Mouse (Mus musculus) liver, embryonic 11.5 days (tissue): ENCODE measurements around the gene Tspan9. TPM values are rescaled to one million over a fixed set of nuclear protein-coding genes. Genes with fewer than 3 reads are reported as not detected.

ENCODE experiments used
- ATAC-seq: fragments of 200-750 bp; cut with Nextera tagmentation; replicated peaks from 2 replicates; pipeline ENCODE4 v1.8.0; 2017; ENCODE audit warnings: moderate number of reproducible peaks, mild to moderate bottlenecking, moderate TSS enrichment, moderate library complexity; ENCODE audit not compliant: low FRiP score
- DNase-seq: peaks from one replicate; pipeline ENCODE4 v3.0.0-alpha.2; 2017; ENCODE audit warnings: low spot score
- H3K27ac ChIP-seq: fragments of 300-500 bp; sonication (generic); 2 replicates; pipeline ENCODE4 v1.5.1; 2014; ENCODE audit warnings: mild to moderate bottlenecking, low read depth, low read length, control low read depth
- H3K27me3 ChIP-seq: fragments of 300-500 bp; sonication (generic); replicated peaks from 2 replicates; pipeline ENCODE4 v1.6.1; 2014; ENCODE audit warnings: low read length, mixed read lengths; ENCODE audit not compliant: control insufficient read depth, insufficient read depth
- H3K36me3 ChIP-seq: fragments of 300-500 bp; sonication (generic); 2 replicates; pipeline ENCODE4 v1.6.1; 2014; ENCODE audit warnings: mild to moderate bottlenecking, low read length, moderate library complexity, mixed read lengths; ENCODE audit not compliant: control insufficient read depth, insufficient read depth
- H3K4me1 ChIP-seq: fragments of 300-500 bp; sonication (generic); replicated peaks from 2 replicates; pipeline ENCODE4 v1.6.1; 2014; ENCODE audit warnings: low read length, mixed read lengths; ENCODE audit not compliant: control insufficient read depth, insufficient read depth
- H3K4me2 ChIP-seq: fragments of 300-500 bp; sonication (generic); 2 replicates; pipeline ENCODE4 v1.6.1; 2014; ENCODE audit warnings: mild to moderate bottlenecking, control low read depth, moderate library complexity
- H3K4me3 ChIP-seq: fragments of 300-500 bp; sonication (generic); 2 replicates; pipeline ENCODE4 v1.5.1; 2014; ENCODE audit warnings: low read depth, low read length, control low read depth
- H3K9ac ChIP-seq: fragments of 300-500 bp; sonication (generic); 2 replicates; pipeline ENCODE4 v1.6.1; 2014; ENCODE audit warnings: low read depth, low read length, control low read depth
- H3K9me3 ChIP-seq: fragments of 300-500 bp; sonication (generic); 2 replicates; pipeline ENCODE4 v1.6.1; 2016; ENCODE audit warnings: low read length, inconsistent platforms, mixed read lengths; ENCODE audit not compliant: control insufficient read depth
- WGBS: fragments of 180-500 bp; shearing (Covaris S2); extraction: QIAGEN DNeasy Blood & Tissue Kit; methylation state at CpG from one replicate; pipeline ENCODE4 v1.1.7; 2014; 5-methylcytosine and 5-hydroxymethylcytosine counted together
- polyA plus RNA-seq: library from polyadenylated mRNA; unstranded; fragments of >200 nt; fragmentation: Nextera tagmentation; extraction: Ambion mirVana; gene quantifications from 2 replicates; pipeline ENCODE4 v1.2.1, GENCODE M21; 2014

The Tspan9 gene
- polyA plus RNA-seq, 1 experiment from 2014 or later: 46.3 TPM

GRCm38 (mm10) chr6:128035250-128035929 lies 108.0 kb downstream of the Tspan9 start:
- no peaks in the 10 kb centered on the region for H3K36me3 ChIP-seq
- H3K27ac ChIP-seq: no peak overlapping the region
- H3K4me3 ChIP-seq: peak overlapping the region; percentile 53
- DNase-seq (no peak), ATAC-seq (peak; percentile 9; the same call in 1 of the 2 replicates)
- H3K27me3 ChIP-seq: peaks cover 44% of the 10 kb centered on the region
- 2% methylated on average over 33 of the region's 36 CpGs for WGBS
- peak overlapping the region; percentile 38; the same call in 1 of the 2 replicates for H3K9ac ChIP-seq
- peak overlapping the region; percentile 85 for H3K4me2 ChIP-seq
- H3K4me1 ChIP-seq: peaks cover 11% of the 10 kb centered on the region; the same call in 1 of the 2 replicates
- H3K9me3 ChIP-seq: no peaks in the 10 kb centered on the region

- H3K9ac ChIP-seq: peak overlapping the region; percentile 22; the same call in 1 of the 2 replicates
- peaks cover 44% of the 10 kb centered on the region for H3K27me3 ChIP-seq
- H3K36me3 ChIP-seq: no peaks in the 10 kb centered on the region
- 1% methylated on average over 78 of the region's 80 CpGs for WGBS
- no peaks in the 10 kb centered on the region for H3K9me3 ChIP-seq
- no peak overlapping the region for H3K27ac ChIP-seq
- ATAC-seq (peak; percentile 42), DNase-seq (peak; percentile 77)
- H3K4me1 ChIP-seq: peaks cover 11% of the 10 kb centered on the region; the same call in 1 of the 2 replicates
- peak overlapping the region; percentile 85 for H3K4me2 ChIP-seq
- H3K4me3 ChIP-seq: peak overlapping the region; percentile 53
Observed at GRCm38 (mm10) chr6:128034317-128035249, 108.8 kb downstream of the Tspan9 start.

GRCm38 (mm10) chr6:128033868-128034250 lies 109.5 kb downstream of the Tspan9 start:
- H3K36me3 ChIP-seq: no peaks in the 10 kb centered on the region
- no peak overlapping the region for H3K9ac ChIP-seq
- ATAC-seq (no peak), DNase-seq (no peak)
- no peak overlapping the region for H3K27ac ChIP-seq
- peak overlapping the region; percentile 53 for H3K4me3 ChIP-seq
- peak overlapping the region; percentile 85 for H3K4me2 ChIP-seq
- peaks cover 11% of the 10 kb centered on the region; the same call in 1 of the 2 replicates for H3K4me1 ChIP-seq
- H3K9me3 ChIP-seq: no peaks in the 10 kb centered on the region
- peaks cover 44% of the 10 kb centered on the region for H3K27me3 ChIP-seq
- 7% methylated on average over 4 of the region's 4 CpGs for WGBS

GRCm38 (mm10) chr6:128033172-128033867 lies 110.1 kb downstream of the Tspan9 start:
- Histone ChIP-seq H3K36me3 (no peaks in the 10 kb centered on the region), H3K9ac (no peak overlapping the region), H3K27me3 (peaks cover 44% of the 10 kb centered on the region), H3K4me2 (peak overlapping the region; percentile 85; the same call in 1 of the 2 replicates), H3K4me1 (peaks cover 11% of the 10 kb centered on the region; the same call in 1 of the 2 replicates), H3K4me3 (no peak overlapping the region), H3K27ac (no peak overlapping the region), H3K9me3 (no peaks in the 10 kb centered on the region)
- ATAC-seq (no peak), DNase-seq (no peak)
- WGBS: 51% methylated on average over 11 of the region's 11 CpGs

- ATAC-seq (no peak), DNase-seq (peak; percentile 67)
- no peak overlapping the region for H3K9ac ChIP-seq
- no peak overlapping the region for H3K4me3 ChIP-seq
- WGBS: 32% methylated on average over 16 of the region's 16 CpGs
- no peak overlapping the region for H3K27ac ChIP-seq
- H3K36me3 ChIP-seq: no peaks in the 10 kb centered on the region
- peaks cover 42% of the 10 kb centered on the region for H3K27me3 ChIP-seq
- H3K9me3 ChIP-seq: no peaks in the 10 kb centered on the region
- H3K4me2 ChIP-seq: no peak overlapping the region
- peaks cover 11% of the 10 kb centered on the region; the same call in 1 of the 2 replicates for H3K4me1 ChIP-seq
Observed at GRCm38 (mm10) chr6:128032252-128033171, 110.9 kb downstream of the Tspan9 start.

GRCm38 (mm10) chr6:128031584-128031983 lies 111.8 kb downstream of the Tspan9 start:
- ATAC-seq (no peak), DNase-seq (no peak)
- WGBS: 59% methylated on average over 2 of the region's 2 CpGs
- Histone ChIP-seq H3K27me3 (peaks cover 34% of the 10 kb centered on the region), H3K4me3 (no peak overlapping the region), H3K27ac (no peak overlapping the region), H3K4me2 (no peak overlapping the region), H3K36me3 (no peaks in the 10 kb centered on the region), H3K4me1 (peaks cover 11% of the 10 kb centered on the region; the same call in 1 of the 2 replicates), H3K9me3 (no peaks in the 10 kb centered on the region), H3K9ac (no peak overlapping the region)

- H3K4me1 ChIP-seq: peaks cover 11% of the 10 kb centered on the region; the same call in 1 of the 2 replicates
- 70% methylated on average over 4 of the region's 4 CpGs for WGBS
Observed at GRCm38 (mm10) chr6:128031096-128031495, 112.3 kb downstream of the Tspan9 start.

More at GRCm38 (mm10) chr6:128031096-128031495, 112.3 kb downstream of the Tspan9 start:
- Histone ChIP-seq H3K4me3 (no peak overlapping the region), H3K9me3 (no peaks in the 10 kb centered on the region), H3K9ac (no peak overlapping the region), H3K27ac (no peak overlapping the region), H3K27me3 (peaks cover 33% of the 10 kb centered on the region), H3K36me3 (no peaks in the 10 kb centered on the region), H3K4me2 (no peak overlapping the region)
- DNase-seq (no peak), ATAC-seq (no peak)
